Mouse (Mus musculus): ENCODE data around the gene Frmd8. TPM values are rescaled to one million over a fixed set of nuclear protein-coding genes. Genes with fewer than 3 reads are reported as not detected.
"Not testable (repeated sequence)": the region's sequence is repeated elsewhere in the genome, so short reads cannot be mapped to it uniquely, and the experiment has no call there.

Frmd8 gene
- total RNA-seq, 2 experiments from 2014 or later: 6.0 to 9.2 TPM

- not testable (repeated sequence) for ATAC-seq (replicated peaks; ENCODE audit: low FRiP score, poor library complexity, severe bottlenecking)
Measured at GRCm38 (mm10) chr19:5814048-5814447, 61.0 kb downstream of the Frmd8 start.

GRCm38 (mm10) chr19:5813567-5813966 lies 61.5 kb downstream of the Frmd8 start:
- no peak for ATAC-seq (replicated peaks; ENCODE audit: low FRiP score, poor library complexity, severe bottlenecking)

GRCm38 (mm10) chr19:5811771-5812504 lies 63.1 kb downstream of the Frmd8 start:
- no peak for ATAC-seq (replicated peaks; ENCODE audit: low FRiP score, poor library complexity, severe bottlenecking)

GRCm38 (mm10) chr19:5810840-5811563 lies 64.1 kb downstream of the Frmd8 start:
- ATAC-seq (replicated peaks; ENCODE audit: low FRiP score, poor library complexity, severe bottlenecking): no peak

GRCm38 (mm10) chr19:5810103-5810839 lies 64.8 kb downstream of the Frmd8 start:
- no peak for ATAC-seq (replicated peaks; ENCODE audit: low FRiP score, poor library complexity, severe bottlenecking)

GRCm38 (mm10) chr19:5809712-5810089 lies 65.4 kb downstream of the Frmd8 start:
- no peak for ATAC-seq (replicated peaks; ENCODE audit: low FRiP score, poor library complexity, severe bottlenecking)

GRCm38 (mm10) chr19:5808955-5809711 lies 65.9 kb downstream of the Frmd8 start:
- ATAC-seq (replicated peaks; ENCODE audit: low FRiP score, poor library complexity, severe bottlenecking): no peak

- ATAC-seq (replicated peaks; ENCODE audit: low FRiP score, poor library complexity, severe bottlenecking): no peak
Measured at GRCm38 (mm10) chr19:5807740-5808139, 67.3 kb downstream of the Frmd8 start.

GRCm38 (mm10) chr19:5806809-5807205 lies 68.3 kb downstream of the Frmd8 start:
- ATAC-seq (replicated peaks; ENCODE audit: low FRiP score, poor library complexity, severe bottlenecking): no peak

GRCm38 (mm10) chr19:5806051-5806808 lies 68.8 kb downstream of the Frmd8 start:
- no peak for ATAC-seq (replicated peaks; ENCODE audit: low FRiP score, poor library complexity, severe bottlenecking)

GRCm38 (mm10) chr19:5804371-5804899 lies 70.6 kb downstream of the Frmd8 start:
- ATAC-seq (replicated peaks; ENCODE audit: low FRiP score, poor library complexity, severe bottlenecking): no peak

- ATAC-seq (replicated peaks; ENCODE audit: low FRiP score, poor library complexity, severe bottlenecking): no peak
Measured at GRCm38 (mm10) chr19:5803881-5804279, 71.2 kb downstream of the Frmd8 start.

GRCm38 (mm10) chr19:5803041-5803880 lies 71.8 kb downstream of the Frmd8 start:
- peak; percentile 71 for ATAC-seq (replicated peaks; ENCODE audit: low FRiP score, poor library complexity, severe bottlenecking)

- ATAC-seq (replicated peaks; ENCODE audit: low FRiP score, poor library complexity, severe bottlenecking): no peak
Measured at GRCm38 (mm10) chr19:5802787-5803040, 72.4 kb downstream of the Frmd8 start.

- peak; percentile 32 for ATAC-seq (replicated peaks; ENCODE audit: low FRiP score, poor library complexity, severe bottlenecking)
Measured at GRCm38 (mm10) chr19:5802011-5802786, 72.9 kb downstream of the Frmd8 start.

- ATAC-seq (replicated peaks; ENCODE audit: low FRiP score, poor library complexity, severe bottlenecking): no peak
Measured at GRCm38 (mm10) chr19:5801432-5801964, 73.6 kb downstream of the Frmd8 start.

- ATAC-seq (replicated peaks; ENCODE audit: low FRiP score, poor library complexity, severe bottlenecking): no peak
Measured at GRCm38 (mm10) chr19:5800632-5801431, 74.2 kb downstream of the Frmd8 start.
